Mouse (Mus musculus) C2C12 (cell line): ENCODE results near the gene Ccdc96.

Source experiments
- CTCF ChIP-seq: IDR thresholded peaks from one replicate; pipeline ENCODE4 v1.5.1; 2011; ENCODE audit not compliant: control insufficient read depth, insufficient read depth, insufficient read length
- FOSL1 ChIP-seq: IDR thresholded peaks from one replicate; pipeline ENCODE4 v1.8.0; 2011; ENCODE audit warnings: mild to moderate bottlenecking, low read length; ENCODE audit not compliant: poor library complexity, insufficient read depth, severe bottlenecking
- MAX ChIP-seq: IDR thresholded peaks from one replicate; pipeline ENCODE4 v1.6.1; 2011; ENCODE audit warnings: mild to moderate bottlenecking, control low read depth
- MYOD1 ChIP-seq: IDR thresholded peaks from one replicate; pipeline ENCODE4 v1.6.1; 2011; ENCODE audit warnings: low read depth; ENCODE audit not compliant: control insufficient read depth, insufficient read length

GRCm38 (mm10) chr5:36479735-36480134 lies 4.7 kb upstream of the Ccdc96 start:
- TF ChIP-seq FOSL1: no peak
- TF ChIP-seq CTCF: no peak
- TF ChIP-seq MYOD1: no peak
- TF ChIP-seq MAX: no peak
